Mouse (Mus musculus) stomach, postnatal 0 days (tissue): ENCODE results near the gene Pef1.

ENCODE experiments used
- CTCF ChIP-seq: IDR thresholded peaks from 2 replicates; pipeline ENCODE4 v1.5.1; 2016; ENCODE audit warnings: antibody characterized with exemption, low read depth, mild to moderate bottlenecking, moderate library complexity
- EP300 ChIP-seq: optimal IDR thresholded peaks from 2 replicates; pipeline ENCODE3; 2016; ENCODE audit warnings: antibody characterized with exemption

DNA sequence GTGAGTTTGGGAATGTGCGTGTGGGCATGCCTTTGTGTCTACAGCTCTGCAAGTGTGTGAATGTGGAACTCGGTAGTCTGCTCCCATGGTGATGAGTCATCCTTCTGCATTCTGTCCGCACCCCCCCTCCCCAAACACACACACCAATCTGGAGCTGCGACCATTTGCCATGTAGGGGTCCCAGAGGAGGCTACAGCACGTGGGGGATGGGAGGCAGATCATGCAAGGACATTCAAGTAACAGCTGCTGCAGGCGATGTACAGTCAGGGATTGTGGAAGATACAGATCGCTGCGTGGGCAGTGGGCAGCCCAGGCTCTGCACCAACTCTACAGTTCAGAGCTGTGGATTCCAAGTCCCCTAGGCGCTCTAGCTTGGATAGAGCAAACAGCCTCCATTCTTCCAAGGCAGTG lies 38.6 kb downstream of the Pef1 start:
- TF ChIP-seq EP300 (no peak), CTCF (no peak)
